8 mouse cellular contexts compared by ENCODE assay signal in the genomic region with DNA sequence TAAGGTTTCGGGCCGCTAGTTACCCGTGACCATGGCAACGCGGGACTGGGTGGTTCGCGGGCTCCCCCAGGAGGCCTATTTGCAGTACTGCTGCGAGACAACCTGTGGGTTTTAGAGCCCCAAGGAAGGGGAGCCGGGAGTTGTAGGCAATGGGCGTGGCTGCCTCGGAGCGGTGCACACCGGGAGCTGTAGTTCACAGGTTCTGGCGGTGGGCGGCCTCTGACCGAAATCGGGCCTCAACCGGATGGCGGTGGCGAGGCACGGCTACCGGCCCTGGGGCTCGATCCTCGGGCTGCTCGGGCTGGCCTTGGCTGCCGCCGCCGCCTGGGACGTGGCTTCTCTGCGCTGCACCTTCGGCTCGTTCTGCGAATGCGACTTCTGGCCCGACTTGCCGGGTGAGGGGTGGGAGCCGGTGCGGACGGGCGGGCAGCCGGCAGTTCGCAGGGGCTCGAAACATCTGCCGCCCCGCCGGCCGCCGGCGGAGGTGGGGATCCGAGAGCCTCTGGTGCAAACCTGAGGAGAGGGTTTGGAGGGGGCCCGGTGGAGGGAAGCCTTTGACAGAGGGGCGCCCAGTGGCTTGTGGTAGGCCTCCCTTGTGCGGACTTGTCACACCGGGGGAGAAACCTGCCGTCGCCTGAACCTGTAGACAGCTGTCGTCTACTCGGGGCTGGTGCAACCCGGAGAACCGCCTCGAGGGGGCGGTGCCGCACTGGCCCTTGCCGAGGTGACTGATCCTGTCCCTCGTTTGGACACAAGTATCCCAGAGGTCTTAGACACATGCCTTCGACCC. TPM values are rescaled to one million over a fixed set of nuclear protein-coding genes. Genes with fewer than 3 reads are reported as not detected.
DNase-seq lines count a peak whose midpoint lies in the region; ATAC-seq lines count a peak whose summit lies in the region.

A gene (plus strand): TSS at position 179 of the 790 bp plus-strand sequence.

- H3K9ac ChIP-seq in heart, embryonic 13.5 days: peak within 1 kb of the TSS; percentile 91
- H3K9ac ChIP-seq in liver, embryonic 12.5 days: peak within 1 kb of the TSS; percentile 91
- peak within 1 kb of the TSS; percentile 81 for H3K9ac ChIP-seq in stomach, embryonic 15.5 days

- H3K36me3 ChIP-seq in heart, embryonic 13.5 days: peaks cover 62% of the 10 kb centered on the region
- peaks cover 49% of the 10 kb centered on the region for H3K36me3 ChIP-seq in liver, embryonic 12.5 days
- H3K36me3 ChIP-seq in stomach, embryonic 15.5 days: peaks cover 18% of the 10 kb centered on the region

- H3K4me1 ChIP-seq in brown adipose tissue, adult 24 weeks (ENCODE audit: control insufficient read depth, insufficient read depth, insufficient read length, low read length): no peaks in the 10 kb centered on the region
- H3K4me1 ChIP-seq in heart, embryonic 13.5 days: peaks cover 17% of the 10 kb centered on the region
- peaks cover 19% of the 10 kb centered on the region for H3K4me1 ChIP-seq in liver, embryonic 12.5 days
- H3K4me1 ChIP-seq in stomach, embryonic 15.5 days: no peaks in the 10 kb centered on the region; the same call in 1 of the 2 replicates

- no peaks in the 10 kb centered on the region for H3K9me3 ChIP-seq in heart, embryonic 13.5 days
- H3K9me3 ChIP-seq in liver, embryonic 12.5 days (replicated peaks): no peaks in the 10 kb centered on the region
- no peaks in the 10 kb centered on the region for H3K9me3 ChIP-seq in stomach, embryonic 15.5 days

- H3K27me3 ChIP-seq in heart, embryonic 13.5 days (replicated peaks): 0 out of 2 replicates have a peak, but pooled peaks cover 4% of the 10 kb centered on the region
- no peaks in the 10 kb centered on the region for H3K27me3 ChIP-seq in liver, embryonic 12.5 days (replicated peaks)
- H3K27me3 ChIP-seq in stomach, embryonic 15.5 days (replicated peaks): no peaks in the 10 kb centered on the region

- peak; percentile 98 for DNase-seq in CD4-positive, CD25-positive, alpha-beta regulatory T cell, adult 2 months (ENCODE audit: low read depth, low spot score)
- DNase-seq in fat pad, adult 2 months (ENCODE audit: extremely low read depth, low read depth, low spot score): peak; percentile 57
- peak; percentile 98 for DNase-seq in kidney, postnatal 10 days
- peak; percentile 96 to 97 for DNase-seq in natural killer cell, adult 2 months (ENCODE audit: low spot score in 2 of 2)

- WGBS in heart, embryonic 13.5 days: under 1% methylated on average over 66 of the region's 66 CpGs
- under 1% methylated on average over 66 of the region's 66 CpGs for WGBS in liver, embryonic 12.5 days (ENCODE audit: insufficient replicate concordance)
- WGBS in stomach, embryonic 15.5 days: under 1% methylated on average over 66 of the region's 66 CpGs

- peak; percentile 89 for ATAC-seq in heart, embryonic 13.5 days (ENCODE audit: extremely low read depth, insufficient number of reproducible peaks, low FRiP score, low TSS enrichment)
- peak; percentile 91 for ATAC-seq in liver, embryonic 12.5 days
- ATAC-seq in stomach, embryonic 15.5 days (ENCODE audit: insufficient read depth, low FRiP score, low read depth): peak; percentile 95

- peak within 1 kb of the TSS; percentile 89 for H3K4me3 ChIP-seq in brown adipose tissue, adult 24 weeks (ENCODE audit: insufficient read depth, low read depth, low read length)
- peak within 1 kb of the TSS; percentile 78 for H3K4me3 ChIP-seq in heart, embryonic 13.5 days
- peak within 1 kb of the TSS; percentile 79 for H3K4me3 ChIP-seq in liver, embryonic 12.5 days
- peak within 1 kb of the TSS; percentile 87 for H3K4me3 ChIP-seq in stomach, embryonic 15.5 days (replicated peaks)

- peak within 1 kb of the TSS; percentile 73 for H3K4me2 ChIP-seq in heart, embryonic 13.5 days
- H3K4me2 ChIP-seq in liver, embryonic 12.5 days: peak within 1 kb of the TSS; percentile 99
- H3K4me2 ChIP-seq in stomach, embryonic 15.5 days: peak within 1 kb of the TSS; percentile 62

- peak within 1 kb of the TSS; percentile 80 for H3K27ac ChIP-seq in brown adipose tissue, adult 24 weeks (replicated peaks; ENCODE audit: low read depth, low read length)
- H3K27ac ChIP-seq in heart, embryonic 13.5 days (replicated peaks): peak within 1 kb of the TSS; percentile 90
- H3K27ac ChIP-seq in liver, embryonic 12.5 days: peak within 1 kb of the TSS; percentile 85
- H3K27ac ChIP-seq in stomach, embryonic 15.5 days: peak within 1 kb of the TSS; percentile 92

RNA-seq across cellular contexts. Expression of the gene that starts here (rescaled TPM):
- 16.8 and 17.6 TPM in 2 replicates for polyA plus RNA-seq in brown adipose tissue, adult 24 weeks (2012; ENCODE audit: insufficient read depth, insufficient read length, missing spikeins)
- 37.0 and 40.0 TPM in 2 replicates for polyA plus RNA-seq in heart, embryonic 13.5 days (2015; fragmentation: Nextera tagmentation; extraction: Ambion mirVana)
- 35.9 and 36.6 TPM in 2 replicates for polyA plus RNA-seq in liver, embryonic 12.5 days (2016; fragmentation: Nextera tagmentation; extraction: Ambion mirVana)
- 63.8 and 68.5 TPM in 2 replicates for polyA plus RNA-seq in stomach, embryonic 15.5 days (2015; fragmentation: Nextera tagmentation; extraction: Ambion mirVana)

Comparison
In these comparisons a context has a peak if more than half of its experiments do, and no peak if none do; other contexts are left out.
1. Peak in every context shown above with its lines: DNase-seq, ATAC-seq, H3K4me3 ChIP-seq and H3K27ac ChIP-seq.